Mouse (Mus musculus) c-Kit-positive CD71-positive TER-119-negative erythroid progenitor cells, embryonic 14.5 days (primary cell): ENCODE data around the gene Fstl4.

Source experiments
- DNase-seq: peaks from one replicate; pipeline ENCODE4 v3.0.0-alpha.2; 2013; ENCODE audit warnings: low read depth

The Fstl4 gene

GRCm38 (mm10) chr11:52910788-52911187 is 146.4 kb downstream of the Fstl4 start:
- DNase-seq = no peak

- no peak for DNase-seq
These were observed 150.0 kb downstream of the Fstl4 start for GRCm38 (mm10) chr11:52914431-52914830.

- no peak for DNase-seq
These were observed 151.2 kb downstream of the Fstl4 start for GRCm38 (mm10) chr11:52915648-52916047.

- DNase-seq = no peak
These were observed 155.0 kb downstream of the Fstl4 start for GRCm38 (mm10) chr11:52919231-52919960.

GRCm38 (mm10) chr11:52924196-52924595 is 159.8 kb downstream of the Fstl4 start:
- no peak for DNase-seq

- no peak for DNase-seq
These were observed 163.9 kb downstream of the Fstl4 start for GRCm38 (mm10) chr11:52928321-52928720.

- no peak for DNase-seq
These were observed 175.1 kb downstream of the Fstl4 start for GRCm38 (mm10) chr11:52939336-52940070.

GRCm38 (mm10) chr11:52942967-52943366 is 178.5 kb downstream of the Fstl4 start:
- DNase-seq = no peak

- DNase-seq = no peak
These were observed 190.6 kb downstream of the Fstl4 start for GRCm38 (mm10) chr11:52954995-52955394.

- DNase-seq = no peak
These were observed 204.4 kb downstream of the Fstl4 start for GRCm38 (mm10) chr11:52968809-52969208.

- no peak for DNase-seq
These were observed 206.0 kb downstream of the Fstl4 start for GRCm38 (mm10) chr11:52970396-52970795.

GRCm38 (mm10) chr11:52986986-52987385 is 222.6 kb downstream of the Fstl4 start:
- no peak for DNase-seq

GRCm38 (mm10) chr11:52994688-52995087 is 230.3 kb downstream of the Fstl4 start:
- no peak for DNase-seq

- DNase-seq = no peak
These were observed 232.1 kb downstream of the Fstl4 start for GRCm38 (mm10) chr11:52996434-52997093.

GRCm38 (mm10) chr11:52997421-52997820 is 233.0 kb downstream of the Fstl4 start:
- DNase-seq = no peak

- DNase-seq = no peak
These were observed 235.8 kb downstream of the Fstl4 start for GRCm38 (mm10) chr11:53000226-53000625.

- no peak for DNase-seq
These were observed 238.9 kb downstream of the Fstl4 start for GRCm38 (mm10) chr11:53003361-53003760.

- no peak for DNase-seq
These were observed 239.4 kb downstream of the Fstl4 start for GRCm38 (mm10) chr11:53003811-53004210.

- no peak for DNase-seq
These were observed 245.2 kb downstream of the Fstl4 start for GRCm38 (mm10) chr11:53009597-53009996.

GRCm38 (mm10) chr11:53011996-53012505 is 247.6 kb downstream of the Fstl4 start:
- DNase-seq = no peak

- no peak for DNase-seq
These were observed 249.5 kb downstream of the Fstl4 start for GRCm38 (mm10) chr11:53013906-53014305.

GRCm38 (mm10) chr11:53016358-53017021 is 252.1 kb downstream of the Fstl4 start:
- DNase-seq = no peak
